Mouse (Mus musculus) heart, postnatal 10 days (tissue): ENCODE measurements at regions not wholly inside any gene's neighbourhood (a gene's known extent, or its start where the extent isn't known, plus 50 kb on each side); places are given as distances from the start of the nearest gene placed in this dataset.
A peak's percentile ranks its signal among the peaks of the same experiment; 100 is the strongest.

ENCODE experiments used
- DNase-seq, 2 experiments: peaks; one replicate each; pipeline ENCODE4 v3.0.0; 2021
- intact Hi-C: fragments of 180-260 bp; cut with DNase I; formaldehyde crosslinking; loops from one replicate; pipeline ENCODE4 v1.15.1; 2025

DNA sequence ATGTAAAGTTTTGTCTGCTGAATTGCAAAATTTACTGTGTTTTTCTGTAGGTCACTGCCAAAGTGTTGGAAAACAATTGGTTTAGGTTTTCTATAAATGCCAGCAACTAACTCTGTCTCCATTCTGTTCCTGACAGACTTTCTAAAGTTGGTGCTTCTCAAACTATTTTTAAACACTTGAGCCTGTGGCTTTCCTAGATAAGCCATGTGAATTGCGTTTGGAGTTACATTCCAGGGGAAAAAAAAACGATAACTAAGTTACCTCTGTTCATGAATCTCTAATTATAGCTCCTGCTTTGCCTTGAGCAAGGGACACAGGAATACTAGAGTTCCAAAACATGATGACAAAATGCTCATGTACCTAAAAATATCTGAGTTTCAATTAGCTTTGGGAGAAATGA, 1298.0 kb upstream of the Fam98a start:
- intact Hi-C loops: no loop called here
- DNase-seq: peak; percentile 13 to 18

DNA sequence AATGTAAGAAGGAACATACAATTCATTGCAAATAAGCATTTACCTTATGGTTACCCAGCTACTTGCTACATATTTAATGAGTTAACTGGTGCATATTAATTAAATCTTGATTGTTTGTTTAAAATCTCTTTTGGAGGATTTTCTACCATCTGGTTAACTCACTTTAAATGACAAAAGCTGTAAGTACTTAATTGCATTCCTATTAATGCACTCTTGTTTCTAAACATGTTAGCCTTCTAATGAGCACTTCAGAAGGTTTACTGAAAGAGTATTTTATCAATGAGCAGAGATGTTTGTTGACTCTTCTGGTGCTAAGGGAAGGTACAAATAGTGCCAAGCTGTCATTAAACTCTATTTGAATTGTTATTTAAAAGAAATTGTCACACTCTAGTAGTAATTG, 1296.6 kb upstream of the Fam98a start:
- intact Hi-C loops: no loop called here
- DNase-seq: no peak

DNA sequence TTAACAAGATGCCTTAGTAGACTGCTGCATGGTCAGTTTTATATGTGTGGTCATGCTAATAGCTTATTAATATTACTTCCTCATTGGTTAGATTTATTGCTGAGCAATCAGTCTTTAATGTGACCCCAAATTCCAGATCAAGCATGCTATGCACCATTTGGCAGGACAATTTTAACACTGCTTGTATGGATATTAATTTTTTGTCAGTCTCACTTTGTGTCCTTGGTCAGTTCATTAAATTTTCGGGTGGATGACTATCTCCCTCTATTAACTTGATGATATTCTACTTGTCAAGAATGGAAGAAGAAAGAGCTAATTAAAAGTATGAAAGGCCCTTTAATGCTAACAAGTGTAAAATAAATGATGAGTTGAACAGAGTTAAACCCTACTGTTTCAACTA, 1266.2 kb upstream of the Fam98a start:
- intact Hi-C loops: no loop called here
- no peak for DNase-seq
